Mouse (Mus musculus): Measurements from ENCODE around the gene Gas7. TPM values are rescaled to one million over a fixed set of nuclear protein-coding genes. Genes with fewer than 3 reads are reported as not detected.

Gene Gas7
- total RNA-seq, 2 experiments from 2014 or later: 22.7 to 27.1 TPM

GRCm38 (mm10) chr11:67535703-67536102, 80.5 kb downstream of the Gas7 start:
- DNase-seq: no peak

GRCm38 (mm10) chr11:67536413-67536812, 81.2 kb downstream of the Gas7 start:
- DNase-seq: no peak

GRCm38 (mm10) chr11:67537353-67537752, 82.1 kb downstream of the Gas7 start:
- DNase-seq: no peak

- no peak for DNase-seq
Measured at GRCm38 (mm10) chr11:67538557-67538956, 83.3 kb downstream of the Gas7 start.

GRCm38 (mm10) chr11:67544656-67545432, 89.6 kb downstream of the Gas7 start:
- no peak for DNase-seq

GRCm38 (mm10) chr11:67546582-67546981, 91.3 kb downstream of the Gas7 start:
- no peak for DNase-seq

GRCm38 (mm10) chr11:67549306-67549705, 94.1 kb downstream of the Gas7 start:
- no peak for DNase-seq

GRCm38 (mm10) chr11:67549762-67550488, 94.7 kb downstream of the Gas7 start:
- no peak for DNase-seq

GRCm38 (mm10) chr11:67552400-67552799, 97.2 kb downstream of the Gas7 start:
- DNase-seq: no peak

- no peak for DNase-seq
Measured at GRCm38 (mm10) chr11:67554276-67554675, 99.0 kb downstream of the Gas7 start.

GRCm38 (mm10) chr11:67556360-67556759, 101.1 kb downstream of the Gas7 start:
- no peak for DNase-seq

- no peak for DNase-seq
Measured at GRCm38 (mm10) chr11:67558772-67559448, 103.7 kb downstream of the Gas7 start.

- no peak for DNase-seq
Measured at GRCm38 (mm10) chr11:67559522-67559921, 104.3 kb downstream of the Gas7 start.

- DNase-seq: no peak
Measured at GRCm38 (mm10) chr11:67561631-67562030, 106.4 kb downstream of the Gas7 start.

- DNase-seq: no peak
Measured at GRCm38 (mm10) chr11:67563141-67563540, 107.9 kb downstream of the Gas7 start.

GRCm38 (mm10) chr11:67564003-67564637, 108.9 kb downstream of the Gas7 start:
- no peak for DNase-seq

- no peak for DNase-seq
Measured at GRCm38 (mm10) chr11:67565512-67565911, 110.3 kb downstream of the Gas7 start.

GRCm38 (mm10) chr11:67566704-67567103, 111.5 kb downstream of the Gas7 start:
- no peak for DNase-seq

- no peak for DNase-seq
Measured at GRCm38 (mm10) chr11:67567184-67567583, 111.9 kb downstream of the Gas7 start.

- no peak for DNase-seq
Measured at GRCm38 (mm10) chr11:67567991-67568390, 112.8 kb downstream of the Gas7 start.

GRCm38 (mm10) chr11:67568815-67569214, 113.6 kb downstream of the Gas7 start:
- no peak for DNase-seq

GRCm38 (mm10) chr11:67570947-67571346, 115.7 kb downstream of the Gas7 start:
- DNase-seq: no peak

GRCm38 (mm10) chr11:67574344-67574743, 119.1 kb downstream of the Gas7 start:
- DNase-seq: no peak
